Mouse (Mus musculus) thymus, postnatal 4 days (tissue): ENCODE data around the gene Ostc.
A peak's percentile ranks its signal among the peaks of the same experiment; 100 is the strongest.

Experiments
- DNase-seq: peaks from one replicate; pipeline ENCODE4 v3.0.0; 2021

Gene Ostc

DNA sequence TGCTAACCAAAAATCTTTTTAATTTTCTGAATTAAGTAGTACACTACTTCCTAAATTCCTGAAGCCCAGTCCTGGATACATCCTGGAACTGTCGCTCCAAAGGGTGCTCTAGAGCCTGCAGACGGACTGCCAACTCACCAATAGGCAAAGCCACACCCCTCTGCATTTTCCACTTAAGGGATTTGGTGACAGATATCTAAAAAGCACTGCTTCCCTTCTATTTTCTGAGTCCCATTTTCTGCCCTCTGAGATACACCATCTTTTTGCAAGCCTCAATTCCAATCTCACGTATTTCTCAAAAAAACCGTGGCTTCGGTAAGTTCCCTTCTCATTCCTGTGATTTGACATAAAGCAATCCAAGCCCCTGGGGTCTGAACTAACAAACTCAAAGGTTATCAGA lies 715 bp downstream of the Ostc start:
- DNase-seq: no peak

DNA sequence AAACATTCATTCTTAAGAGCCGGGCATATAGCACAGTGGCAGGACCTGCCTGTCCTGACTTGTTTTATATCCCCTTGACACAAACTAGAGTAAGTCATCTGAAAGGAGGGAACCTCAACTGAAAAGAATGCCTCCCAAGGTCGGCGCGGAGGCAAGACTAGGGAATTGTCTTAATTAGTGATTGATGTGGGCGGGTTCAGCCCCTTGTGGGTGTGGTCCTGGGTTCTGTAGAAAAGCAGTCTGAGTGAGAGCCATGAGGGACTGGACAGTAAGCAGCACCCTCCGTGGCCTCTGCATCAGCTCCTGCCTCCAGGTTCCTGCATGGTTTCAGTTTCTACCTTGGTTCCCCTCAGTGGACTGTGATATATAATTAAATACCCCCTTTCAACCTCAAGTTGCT lies 7.0 kb downstream of the Ostc start:
- DNase-seq: no peak

DNA sequence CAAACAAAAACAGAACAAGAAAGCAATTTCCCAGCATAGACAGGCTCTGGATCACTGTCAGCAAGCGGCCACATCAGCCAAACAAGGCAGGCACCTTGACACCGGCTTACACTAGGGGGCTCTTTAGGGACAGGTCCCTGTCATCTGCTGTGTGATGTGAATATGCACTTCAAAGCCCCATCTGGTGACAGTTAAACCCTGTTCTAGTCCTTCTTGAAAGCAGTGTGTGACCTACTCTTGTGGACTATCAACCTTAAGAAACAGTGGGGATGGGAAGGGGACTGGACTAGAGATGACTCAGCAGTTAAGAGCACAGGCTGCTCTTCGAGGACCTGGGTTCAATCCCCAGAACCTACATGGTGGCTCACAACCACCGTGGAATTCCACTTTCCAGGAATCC lies 11.6 kb downstream of the Ostc start:
- DNase-seq: peak; percentile 47

DNA sequence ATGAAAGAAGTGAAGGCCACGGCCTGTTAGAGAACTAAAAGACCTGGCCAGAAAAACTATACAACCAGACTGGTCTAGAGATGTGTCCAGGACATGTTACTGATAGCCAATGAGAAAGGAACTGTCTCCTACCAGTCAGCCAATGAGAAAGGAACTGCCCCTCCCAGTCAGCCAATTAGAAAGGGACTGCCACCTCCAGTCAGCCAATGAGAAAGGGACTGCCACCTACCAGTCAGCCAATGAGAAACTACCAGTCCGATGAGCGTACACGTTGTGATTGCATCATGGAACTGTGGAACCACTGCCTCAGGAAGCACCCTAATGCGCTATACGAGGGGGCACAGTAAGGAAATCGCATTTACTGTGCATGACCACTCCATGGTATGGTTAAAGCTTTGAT lies 14.5 kb downstream of the Ostc start:
- no peak for DNase-seq

DNA sequence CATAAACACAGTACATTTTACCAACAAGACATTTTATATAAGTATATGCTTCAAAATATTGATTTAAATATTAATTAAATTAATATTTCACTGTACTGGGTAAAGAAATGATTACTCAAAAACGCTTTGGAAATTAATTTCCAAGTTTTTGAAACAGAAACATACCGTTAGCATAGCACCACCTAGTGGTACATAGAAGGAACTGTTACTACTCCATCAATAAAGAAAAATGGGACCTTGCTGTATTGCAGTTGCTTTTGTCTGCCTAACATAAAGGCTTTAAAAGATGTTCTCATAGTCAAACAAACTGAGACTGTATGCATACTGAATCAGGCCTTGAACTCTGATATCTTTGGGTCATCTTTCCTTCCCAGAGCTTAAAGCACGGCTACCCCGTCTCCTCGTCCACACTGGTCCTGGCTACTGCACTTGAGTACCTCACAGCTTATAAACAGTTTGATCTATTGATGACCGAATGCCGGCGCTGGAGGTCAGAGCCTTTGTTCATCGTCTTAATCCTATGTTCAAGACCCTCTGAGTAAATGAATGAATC lies 15.1 kb downstream of the Ostc start:
- DNase-seq: no peak

DNA sequence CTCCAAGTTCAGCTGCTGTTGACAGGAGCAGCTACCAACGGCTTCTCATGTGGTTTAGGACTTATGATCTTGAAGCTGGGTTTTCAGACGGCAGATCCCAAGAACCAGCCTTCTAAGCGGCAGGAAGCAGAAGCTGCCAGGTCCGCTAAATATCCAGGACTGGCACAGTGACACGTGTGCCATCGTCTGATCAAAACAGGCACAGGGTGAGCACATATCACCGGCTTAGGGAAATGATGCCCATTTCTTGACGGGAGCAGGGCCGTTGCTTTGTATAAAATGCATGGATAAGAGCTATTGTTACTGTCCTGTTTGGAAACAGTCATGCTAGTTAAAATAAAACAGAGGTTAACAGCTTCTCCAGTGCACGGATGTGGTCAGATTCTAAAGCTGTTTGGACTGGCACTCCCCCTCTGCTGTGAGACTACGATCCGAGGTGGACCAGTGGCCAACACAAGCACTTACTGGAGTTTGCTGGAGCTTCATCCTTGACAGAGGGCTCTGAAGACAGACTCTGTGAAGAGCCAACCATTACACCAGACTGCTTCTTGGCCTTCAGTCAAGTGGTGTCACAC lies 17.6 kb downstream of the Ostc start:
- no peak for DNase-seq

DNA sequence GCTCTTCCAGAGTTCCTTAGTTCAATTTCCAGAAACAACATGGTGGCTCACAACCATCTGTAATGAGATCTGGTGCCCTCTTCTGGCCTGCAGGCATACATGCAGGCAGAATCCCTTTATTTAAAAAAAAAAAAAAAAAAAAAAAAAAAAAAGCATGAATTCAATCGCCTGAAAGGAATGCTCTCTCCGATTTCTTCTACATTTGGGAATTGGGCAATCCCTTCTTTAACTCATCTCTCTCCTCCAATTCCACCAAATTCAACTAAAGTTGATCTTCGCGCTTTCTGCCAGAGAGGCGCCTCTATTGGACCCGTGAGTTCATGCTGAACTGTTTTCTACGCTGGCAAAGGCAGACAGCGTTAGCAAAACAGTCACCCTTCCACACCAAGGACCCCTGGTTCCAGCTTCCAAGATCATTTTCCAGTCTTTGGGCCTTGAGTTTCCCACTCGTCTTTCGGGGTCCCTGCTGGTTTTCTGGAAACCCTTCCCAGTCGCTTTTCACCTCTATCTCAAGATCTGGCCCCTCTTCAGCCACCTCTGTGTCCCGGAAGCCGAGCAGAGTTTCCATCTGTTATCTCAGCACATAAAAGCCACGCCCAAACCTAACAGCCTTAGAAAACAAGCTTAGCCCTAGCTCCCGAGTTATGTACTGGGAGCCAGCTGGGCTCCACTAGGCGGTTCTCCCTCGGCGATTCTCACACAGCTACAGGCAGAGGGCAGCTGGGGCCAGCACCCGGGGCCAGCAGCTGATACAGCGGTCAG lies 18.2 kb downstream of the Ostc start:
- peak; percentile 50 for DNase-seq

DNA sequence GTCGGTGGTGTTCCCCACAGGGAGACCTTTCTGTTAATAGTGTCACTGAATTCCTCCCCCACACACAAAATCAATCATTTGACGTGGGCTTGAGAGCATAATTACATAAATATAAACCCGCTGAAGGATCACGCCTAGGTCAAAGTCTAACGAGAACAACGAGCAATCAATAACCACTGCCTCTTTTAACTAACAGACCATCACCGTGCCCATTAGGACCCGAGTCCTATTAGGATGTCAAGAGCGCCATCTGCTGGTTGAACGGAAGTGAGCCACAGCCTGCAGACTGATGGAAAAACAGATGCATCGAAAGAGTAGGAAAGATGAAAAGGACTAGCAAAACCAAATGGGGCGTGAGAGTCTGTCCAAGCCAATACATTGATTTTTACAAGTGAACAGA lies 19.6 kb downstream of the Ostc start:
- peak; percentile 81 for DNase-seq

DNA sequence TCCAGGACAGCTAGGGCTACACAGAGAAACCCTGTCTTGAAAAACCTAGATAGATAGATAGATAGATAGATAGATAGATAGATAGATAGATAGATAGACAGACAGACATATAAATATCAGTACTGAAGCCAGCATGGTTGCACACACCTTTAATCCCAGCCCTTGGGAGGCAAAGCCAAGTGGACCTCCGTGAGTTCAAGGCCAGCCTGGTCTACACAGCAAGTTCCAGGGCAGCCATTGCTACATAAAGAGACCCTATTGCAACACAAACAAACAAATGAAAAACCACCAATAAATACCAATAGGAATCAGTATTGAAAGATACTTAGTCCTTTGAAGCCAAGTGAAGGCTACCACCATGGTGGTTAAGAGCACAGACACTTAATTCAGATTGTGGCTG lies 22.2 kb downstream of the Ostc start:
- no peak for DNase-seq

DNA sequence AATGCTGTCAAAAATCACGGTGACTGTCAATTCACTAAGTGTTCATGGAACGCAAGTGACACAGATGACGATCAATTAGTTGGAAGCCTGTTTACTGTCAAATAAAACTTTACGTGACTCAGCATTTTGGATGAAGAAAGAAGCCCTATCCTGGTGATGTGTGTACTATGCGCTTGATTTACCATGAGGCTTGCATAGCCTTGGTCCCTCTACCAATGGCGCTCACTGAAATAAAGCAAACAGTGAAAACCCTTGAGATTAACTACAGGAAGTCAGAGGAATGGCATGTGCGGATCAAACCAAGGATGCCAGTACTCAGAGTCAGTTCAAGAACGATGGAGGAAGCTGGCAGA lies 24.3 kb downstream of the Ostc start:
- DNase-seq: no peak

DNA sequence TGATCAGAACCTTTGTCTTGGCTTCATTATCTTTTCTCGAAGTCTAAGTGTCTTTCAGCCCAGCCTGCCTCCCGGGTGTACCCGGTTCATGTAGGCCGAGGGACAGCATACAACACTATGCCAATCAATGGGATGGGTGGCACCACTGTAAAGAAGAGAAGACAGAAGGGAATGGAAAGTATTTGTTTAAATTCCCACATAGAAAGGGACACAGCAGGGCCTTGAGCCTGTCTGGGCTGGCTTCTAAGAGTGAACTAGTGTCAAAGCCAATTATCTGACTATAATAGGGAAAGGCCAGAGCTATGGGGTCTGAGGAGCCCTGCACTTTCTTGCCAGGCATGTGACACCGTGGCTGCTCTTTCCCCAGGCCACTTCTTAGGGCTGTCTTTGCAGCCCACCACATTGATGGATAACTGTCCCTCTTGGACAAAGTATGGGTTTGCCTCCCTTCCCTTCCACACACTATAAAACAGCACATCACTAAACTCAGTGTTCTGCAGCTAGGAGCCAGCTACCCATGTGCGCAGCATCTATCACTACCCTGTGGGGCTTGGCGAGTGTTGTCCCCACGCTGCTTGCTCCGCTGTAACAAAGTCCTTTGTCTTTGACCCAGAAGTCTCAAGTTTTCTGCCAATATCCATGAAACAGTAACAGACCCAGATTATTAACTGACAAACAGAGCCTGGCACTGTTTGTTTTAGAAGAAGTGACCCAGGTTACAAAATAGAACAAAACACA lies 24.8 kb downstream of the Ostc start:
- no peak for DNase-seq

DNA sequence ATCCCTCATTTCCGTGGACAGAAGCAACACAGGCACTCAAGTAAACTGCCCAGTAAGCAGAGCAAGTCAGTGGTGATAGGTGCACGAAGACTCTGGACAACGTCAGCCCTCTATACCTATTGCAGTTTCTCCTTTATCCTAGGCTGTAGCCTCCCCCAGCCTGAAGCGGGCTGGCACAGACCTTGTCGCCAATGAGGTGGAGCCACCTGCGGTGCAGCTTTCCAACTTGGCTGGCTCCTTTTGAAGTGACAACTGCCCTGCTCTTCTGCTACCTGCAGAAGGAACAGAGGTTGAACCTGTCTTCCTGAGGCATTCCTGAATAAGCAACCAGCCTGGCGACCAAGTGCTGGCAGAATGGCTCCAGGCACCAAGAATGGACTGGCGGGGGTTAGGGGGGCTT lies 25.4 kb downstream of the Ostc start:
- no peak for DNase-seq

DNA sequence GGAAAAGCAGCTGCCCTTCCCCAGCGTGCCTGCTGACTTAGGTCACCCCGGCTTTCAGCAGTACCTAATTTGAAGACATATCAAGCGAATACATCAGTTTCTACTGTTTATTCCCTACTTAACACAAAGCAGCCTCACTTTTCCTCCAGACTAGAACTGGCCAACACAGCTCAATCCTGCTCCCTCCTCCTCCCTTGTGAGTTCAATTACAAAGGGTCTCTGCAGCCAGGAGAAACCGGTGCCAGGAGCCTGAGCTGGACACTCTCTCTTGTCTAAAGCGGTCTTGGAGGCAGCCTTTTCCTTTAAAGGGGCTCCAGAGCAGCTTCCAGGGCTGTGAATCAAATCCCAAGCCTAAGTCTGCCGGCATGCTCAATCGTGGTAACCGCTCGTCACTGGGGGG lies 27.1 kb downstream of the Ostc start:
- no peak for DNase-seq

DNA sequence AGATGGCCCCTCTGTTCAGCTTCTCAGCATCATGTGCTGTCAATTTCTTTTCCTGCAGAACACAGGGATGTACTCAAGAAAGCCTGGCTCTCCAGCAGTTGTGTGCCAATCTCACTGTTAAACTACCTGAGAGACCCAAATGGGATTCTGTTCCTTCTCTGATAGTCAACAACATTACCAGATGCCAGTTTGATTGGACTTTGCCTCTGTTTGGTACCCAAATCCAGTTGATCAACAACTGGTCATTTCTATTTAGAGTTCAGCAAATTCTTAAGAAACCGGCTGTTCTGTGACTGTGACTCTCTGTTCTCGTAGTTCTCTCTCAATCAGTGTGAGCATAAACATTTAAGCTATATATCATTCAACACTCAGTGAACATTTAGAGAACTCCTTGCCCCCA lies 28.0 kb downstream of the Ostc start:
- DNase-seq: no peak

DNA sequence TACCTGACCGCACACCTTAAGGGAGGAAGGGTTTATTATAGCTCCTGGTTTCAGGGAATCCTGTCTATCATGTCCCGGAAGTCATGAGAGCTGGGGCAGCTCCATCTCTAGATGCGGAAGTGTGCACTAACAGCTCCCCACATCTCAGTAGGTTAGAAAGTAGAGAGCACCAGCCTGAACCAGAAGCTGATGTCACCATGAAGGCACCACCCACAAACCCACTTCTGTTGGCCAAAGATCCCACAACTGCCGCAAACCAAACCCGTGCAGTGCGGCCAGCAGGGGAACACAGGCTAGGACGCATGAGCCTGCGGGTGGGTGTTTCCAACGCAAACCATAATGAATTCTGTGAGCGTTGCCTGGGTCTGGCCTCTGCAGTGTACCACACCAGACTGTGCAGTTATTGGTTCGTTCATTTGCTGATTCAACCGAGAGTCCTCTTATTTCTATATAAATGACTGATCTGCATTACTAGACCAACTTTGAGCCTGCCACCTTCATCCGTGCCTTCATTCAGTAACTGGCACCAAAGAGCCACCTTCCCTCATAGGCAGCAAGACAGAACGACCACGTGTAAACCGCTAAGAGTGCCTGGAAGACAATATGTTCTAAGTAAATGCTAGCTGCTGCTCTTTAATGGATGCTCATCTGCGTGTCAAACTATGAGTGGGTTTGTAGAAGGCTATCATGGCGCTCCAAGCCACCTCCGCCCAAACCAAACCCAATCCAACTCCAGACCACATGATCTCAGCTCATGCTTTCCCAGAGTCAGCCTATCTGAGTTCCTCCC lies 31.4 kb downstream of the Ostc start:
- DNase-seq: no peak

DNA sequence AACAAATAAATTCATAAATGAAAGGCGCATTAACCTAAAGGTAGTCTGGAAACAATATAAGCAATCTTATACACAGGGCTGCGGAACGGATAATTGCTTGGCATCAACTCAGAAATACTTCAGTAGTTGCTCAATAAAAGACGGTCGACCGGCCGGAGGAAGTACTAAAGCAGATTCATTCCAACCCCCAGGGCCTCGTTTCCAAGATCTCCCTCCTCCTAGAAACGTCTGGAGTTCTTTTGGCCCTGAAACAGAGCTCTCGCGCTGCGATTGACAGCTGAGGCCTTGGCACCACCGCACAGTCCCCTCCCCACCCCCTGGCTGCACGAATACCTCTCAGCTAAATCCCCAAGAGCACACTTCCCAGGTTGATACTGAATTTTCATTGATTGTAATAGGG lies 38.0 kb downstream of the Ostc start:
- no peak for DNase-seq

DNA sequence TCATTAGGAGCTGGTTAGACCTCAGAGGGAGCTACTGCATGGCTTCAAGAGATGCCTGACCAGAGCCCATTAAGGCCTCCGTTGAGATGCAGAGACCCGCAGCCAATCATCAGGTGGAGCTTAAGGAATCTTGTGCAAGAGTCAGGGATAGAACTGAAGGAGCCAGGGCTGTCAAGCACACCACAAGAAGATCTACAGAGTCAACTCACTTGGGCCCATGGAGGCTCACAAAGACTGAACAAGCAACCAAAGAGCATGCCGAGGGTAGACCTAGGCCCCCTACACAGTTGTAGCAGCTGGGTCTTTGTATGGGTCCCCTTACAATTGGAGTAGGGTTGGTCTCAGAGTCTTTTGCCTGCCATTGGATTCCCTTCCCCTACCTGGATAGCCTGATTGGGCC lies 46.7 kb downstream of the Ostc start:
- DNase-seq: no peak

DNA sequence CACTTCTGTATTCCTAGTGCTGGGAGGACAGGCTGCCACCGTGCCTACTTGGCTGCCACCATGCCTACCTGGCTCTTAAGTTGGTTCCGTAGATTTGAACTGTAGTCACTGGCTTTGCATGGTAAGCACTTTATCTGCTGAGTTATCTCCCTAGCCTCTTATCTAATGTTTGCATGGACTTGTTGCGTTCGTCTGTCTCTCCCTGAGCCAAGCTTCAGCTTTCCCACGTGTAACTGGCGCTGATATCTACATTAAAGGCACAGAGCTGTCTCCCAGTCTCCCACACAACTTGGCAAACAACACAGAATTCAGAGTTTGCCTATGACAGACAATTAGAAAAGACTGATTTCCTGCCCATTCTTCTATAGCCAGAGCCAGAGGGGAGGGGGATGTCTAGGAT lies 48.6 kb downstream of the Ostc start:
- DNase-seq: no peak

DNA sequence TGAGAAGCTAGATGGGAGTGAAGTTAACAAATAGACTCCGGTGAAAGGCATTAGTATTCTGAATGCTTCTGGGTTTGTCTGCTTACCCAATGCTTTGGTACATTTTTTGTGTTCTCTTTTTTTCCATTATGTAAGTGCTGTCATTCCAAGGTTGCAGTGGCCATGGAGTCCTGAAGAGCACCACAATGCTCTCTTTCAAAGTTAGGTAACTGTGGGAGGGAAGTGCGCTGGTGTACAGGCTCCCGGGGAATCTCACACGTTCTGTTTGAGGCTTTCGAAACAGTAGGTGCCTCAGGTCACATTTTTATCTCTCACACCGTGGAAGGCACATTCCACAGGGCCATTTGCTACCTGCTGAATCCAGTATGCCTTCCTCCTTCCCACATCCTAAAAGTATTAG lies 59.7 kb downstream of the Ostc start:
- no peak for DNase-seq

DNA sequence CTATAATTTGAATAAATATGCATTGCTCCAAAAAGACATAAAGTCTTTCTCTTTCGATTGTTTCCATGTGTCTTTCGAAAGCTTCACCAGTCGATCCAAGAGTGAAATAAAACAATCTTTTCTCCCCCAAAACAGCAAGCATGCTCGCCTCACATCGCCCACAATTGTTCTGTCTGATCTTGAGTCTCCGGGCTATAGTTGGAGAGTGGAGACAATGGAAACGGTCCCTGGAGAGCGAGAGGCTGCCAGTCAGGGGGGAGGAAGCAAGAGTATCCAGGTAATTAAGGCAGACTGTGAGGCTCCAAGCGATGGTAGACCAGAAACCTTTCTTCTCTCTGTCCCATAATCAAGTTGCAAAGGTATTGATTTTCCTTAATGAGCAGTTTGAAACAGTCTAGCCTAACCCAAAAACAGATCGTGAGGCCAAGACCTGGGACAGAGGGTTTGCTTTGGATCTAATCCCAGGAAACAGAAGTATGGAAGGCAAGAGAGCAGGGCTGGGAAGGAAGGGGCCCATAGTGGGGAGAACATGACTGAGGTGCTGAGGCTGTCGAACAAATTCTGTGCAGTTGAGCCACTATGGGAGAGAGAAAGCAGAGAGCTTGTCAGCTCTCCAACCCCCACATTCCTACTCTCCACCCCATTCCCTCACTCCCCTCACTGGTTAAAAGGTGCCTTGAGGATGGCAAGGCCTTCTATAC lies 63.0 kb downstream of the Ostc start:
- no peak for DNase-seq
